Mouse (Mus musculus) heart, postnatal 14 days (tissue): ENCODE results near the gene Camsap2. TPM values are rescaled to one million over a fixed set of nuclear protein-coding genes. Genes with fewer than 3 reads are reported as not detected.

Experiments
- DNase-seq, 2 experiments: peaks; one replicate each; pipeline ENCODE4 v3.0.0; 2021 to 2022
- intact Hi-C: fragments of 180-260 bp; cut with DNase I; formaldehyde crosslinking; loops from one replicate; pipeline ENCODE4 v1.15.1; 2025
- total RNA-seq, 2 experiments: library from RNA; stranded (reverse); gene quantifications; 2 replicates each; pipeline ENCODE4 v1.2.3; 2021

Camsap2 gene
- total RNA-seq, 2 experiments from 2014 or later = 27.0 to 27.8 TPM

GRCm38 (mm10) chr1:136346373-136347035, 600 bp upstream of the Camsap2 start:
- intact Hi-C loops = loop anchor here (2.0 to 5.0 kb wide), 2 partner anchors 46 to 68 kb away; partner anchors contain the start of gene Ddx59

GRCm38 (mm10) chr1:136344768-136345453, 993 bp downstream of the Camsap2 start:
- peak in 1 of 2 experiments; percentile 43 for DNase-seq
- intact Hi-C loops = loop anchor here (2.0 to 5.0 kb wide), 3 partner anchors 16 to 47 kb away; no protein-coding TSS in a partner anchor

More at GRCm38 (mm10) chr1:136346373-136347035, 600 bp upstream of the Camsap2 start:
- no peak for DNase-seq

- intact Hi-C loops = loop anchor here (2.0 to 5.0 kb wide), 2 partner anchors 15 to 37 kb away; no protein-coding TSS in a partner anchor
- DNase-seq = no peak
Measured at GRCm38 (mm10) chr1:136344281-136344680, 1.6 kb downstream of the Camsap2 start.

GRCm38 (mm10) chr1:136343727-136344126, 2.2 kb downstream of the Camsap2 start:
- DNase-seq = no peak
- intact Hi-C loops = loop anchor here (2.0 to 5.0 kb wide), 2 partner anchors 15 to 36 kb away; no protein-coding TSS in a partner anchor

- intact Hi-C loops = loop anchor here (5.0 kb wide), 1 partner anchor 33 kb away; no protein-coding TSS in a partner anchor
- DNase-seq = no peak
Measured at GRCm38 (mm10) chr1:136340541-136340940, 5.4 kb downstream of the Camsap2 start.

- intact Hi-C loops = no loop called here
- DNase-seq = no peak
Measured at GRCm38 (mm10) chr1:136334743-136335142, 11.2 kb downstream of the Camsap2 start.

- intact Hi-C loops = no loop called here
- no peak for DNase-seq
Measured at GRCm38 (mm10) chr1:136333512-136333911, 12.4 kb downstream of the Camsap2 start.

- intact Hi-C loops = no loop called here
- DNase-seq = no peak
Measured at GRCm38 (mm10) chr1:136333071-136333470, 12.8 kb downstream of the Camsap2 start.

GRCm38 (mm10) chr1:136331836-136332235, 14.1 kb downstream of the Camsap2 start:
- intact Hi-C loops = no loop called here

GRCm38 (mm10) chr1:136329426-136329825, 16.5 kb downstream of the Camsap2 start:
- intact Hi-C loops = loop anchor here (2.0 kb wide), 1 partner anchor 15 kb away; no protein-coding TSS in a partner anchor
- DNase-seq = no peak

More at GRCm38 (mm10) chr1:136331836-136332235, 14.1 kb downstream of the Camsap2 start:
- peak in 1 of 2 experiments; percentile 22 for DNase-seq

- no peak for DNase-seq
- intact Hi-C loops = loop anchor here (2.0 kb wide), 1 partner anchor 16 kb away; no protein-coding TSS in a partner anchor
Measured at GRCm38 (mm10) chr1:136328640-136329039, 17.3 kb downstream of the Camsap2 start.

GRCm38 (mm10) chr1:136327638-136328037, 18.3 kb downstream of the Camsap2 start:
- intact Hi-C loops = loop anchor here (2.0 kb wide), 1 partner anchor 17 kb away; no protein-coding TSS in a partner anchor
- no peak for DNase-seq

GRCm38 (mm10) chr1:136325933-136326332, 20.0 kb downstream of the Camsap2 start:
- peak; percentile 21 to 53 for DNase-seq
- intact Hi-C loops = no loop called here

GRCm38 (mm10) chr1:136322331-136322730, 23.6 kb downstream of the Camsap2 start:
- intact Hi-C loops = no loop called here
- no peak for DNase-seq

- intact Hi-C loops = no loop called here
- no peak for DNase-seq
Measured at GRCm38 (mm10) chr1:136316317-136316716, 29.6 kb downstream of the Camsap2 start.

- DNase-seq = no peak
- intact Hi-C loops = loop anchor here (5.0 kb wide), 1 partner anchor 33 kb away; no protein-coding TSS in a partner anchor
Measured at GRCm38 (mm10) chr1:136309193-136309592, 36.7 kb downstream of the Camsap2 start.

GRCm38 (mm10) chr1:136306424-136306823, 39.5 kb downstream of the Camsap2 start:
- DNase-seq = peak; percentile 29 to 50
- intact Hi-C loops = loop anchor here (2.0 to 5.0 kb wide), 2 partner anchors 36 to 152 kb away; no protein-coding TSS in a partner anchor

- no peak for DNase-seq
- intact Hi-C loops = no loop called here
Measured at GRCm38 (mm10) chr1:136293961-136294360, 51.9 kb downstream of the Camsap2 start.

- intact Hi-C loops = loop anchor here (2.0 kb wide), 1 partner anchor 169 kb away; no protein-coding TSS in a partner anchor
- DNase-seq = no peak
Measured at GRCm38 (mm10) chr1:136289803-136290202, 56.1 kb downstream of the Camsap2 start.

GRCm38 (mm10) chr1:136277366-136277765, 68.5 kb downstream of the Camsap2 start:
- intact Hi-C loops = no loop called here
- no peak for DNase-seq

- DNase-seq = no peak
- intact Hi-C loops = no loop called here
Measured at GRCm38 (mm10) chr1:136268224-136268623, 77.7 kb downstream of the Camsap2 start.
